Mouse (Mus musculus) cerebellum, adult 2 months (tissue): Measurements from ENCODE around the gene Pi4k2b. TPM values are rescaled to one million over a fixed set of nuclear protein-coding genes. Genes with fewer than 3 reads are reported as not detected.

Source experiments
- DNase-seq, 2 experiments: peaks; one replicate each; pipeline ENCODE4 v3.0.0; 2021
- H3K27ac ChIP-seq: fragments of 200-500 bp; 2 replicates; pipeline ENCODE4 v1.5.1; 2012; ENCODE audit warnings: low read length, control low read depth, inconsistent platforms; ENCODE audit not compliant: insufficient read depth
- H3K27me3 ChIP-seq: fragments of 200-500 bp; 2 replicates; pipeline ENCODE4 v1.6.1; 2012; ENCODE audit warnings: inconsistent platforms, mild to moderate bottlenecking, low read length, moderate library complexity; ENCODE audit not compliant: control insufficient read depth, insufficient read depth
- H3K4me1 ChIP-seq: fragments of 200-500 bp; 2 replicates; pipeline ENCODE4 v1.6.1; 2011; ENCODE audit warnings: low read length; ENCODE audit not compliant: control insufficient read depth, insufficient read depth
- H3K4me3 ChIP-seq: fragments of 200-500 bp; replicated peaks from 2 replicates; pipeline ENCODE3; 2011; ENCODE audit warnings: mild to moderate bottlenecking, low read depth, low read length, control low read depth; ENCODE audit not compliant: insufficient read depth
- CTCF ChIP-seq: fragments of 200-500 bp; IDR thresholded peaks from 2 replicates; pipeline ENCODE4 v1.5.1; 2011; ENCODE audit warnings: low read depth, mild to moderate bottlenecking, control low read depth, low read length, moderate library complexity, borderline replicate concordance; ENCODE audit not compliant: insufficient read depth
- POLR2A ChIP-seq: fragments of 200-500 bp; IDR thresholded peaks from 2 replicates; pipeline ENCODE4 v1.6.1; 2011; ENCODE audit warnings: low read length, control low read depth, borderline replicate concordance; ENCODE audit not compliant: insufficient read depth
- WGBS: fragments of 180-500 bp; shearing (Covaris S2); methylation state at CpG from one replicate; pipeline ENCODE4 v1.1.7; 2018; 5-methylcytosine and 5-hydroxymethylcytosine counted together
- polyA plus RNA-seq: library from polyadenylated mRNA; depleted of rRNA; stranded (reverse); fragments of >200 nt; gene quantifications from 2 replicates; pipeline ENCODE4 v1.2.3, GENCODE M21; 2012

Pi4k2b gene
- polyA plus RNA-seq, 1 experiment: 1.9 TPM

- Histone ChIP-seq H3K27ac (no peak overlapping the region), H3K4me1 (no peaks in the 10 kb centered on the region), H3K27me3 (no peaks in the 10 kb centered on the region), H3K4me3 (no peak overlapping the region)
- DNase-seq: no peak
- WGBS: 57% methylated on average over 7 of the region's 7 CpGs
- TF ChIP-seq POLR2A: no peak
Measured at GRCm38 (mm10) chr5:52786556-52787322, 45.4 kb downstream of the Pi4k2b start.

GRCm38 (mm10) chr5:52793230-52793629 lies 51.9 kb downstream of the Pi4k2b start:
- H3K27me3 ChIP-seq: no peaks in the 10 kb centered on the region
- DNase-seq: no peak
- H3K4me1 ChIP-seq: no peaks in the 10 kb centered on the region
- no peak overlapping the region for H3K4me3 ChIP-seq
- 92% methylated on average over 9 of the region's 9 CpGs for WGBS
- no peak overlapping the region for H3K27ac ChIP-seq
- TF ChIP-seq CTCF (no peak), POLR2A (no peak)

DNA sequence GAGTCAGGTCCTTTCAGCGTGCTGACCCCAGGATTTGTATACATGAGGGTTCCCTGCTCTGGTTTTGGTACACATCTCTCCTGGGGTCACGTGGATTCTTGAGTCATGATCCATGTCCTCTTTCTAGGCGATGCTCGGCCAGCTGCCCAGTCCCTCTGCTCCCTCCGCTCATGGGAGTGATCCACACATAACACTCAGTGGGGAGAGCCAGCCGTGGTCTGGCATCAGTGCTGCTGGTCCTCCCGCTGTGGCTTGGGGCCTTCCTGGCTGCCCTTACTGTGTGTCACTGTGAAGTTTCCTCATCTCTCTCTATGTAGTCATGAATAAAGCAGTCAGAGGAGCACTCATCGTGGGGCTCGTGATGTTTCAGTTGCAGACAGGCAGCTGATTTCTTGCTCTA lies 52.7 kb downstream of the Pi4k2b start:
- TF ChIP-seq CTCF (no peak), POLR2A (no peak)
- no peak for DNase-seq
- 81% methylated on average over 9 of the region's 9 CpGs for WGBS

DNA sequence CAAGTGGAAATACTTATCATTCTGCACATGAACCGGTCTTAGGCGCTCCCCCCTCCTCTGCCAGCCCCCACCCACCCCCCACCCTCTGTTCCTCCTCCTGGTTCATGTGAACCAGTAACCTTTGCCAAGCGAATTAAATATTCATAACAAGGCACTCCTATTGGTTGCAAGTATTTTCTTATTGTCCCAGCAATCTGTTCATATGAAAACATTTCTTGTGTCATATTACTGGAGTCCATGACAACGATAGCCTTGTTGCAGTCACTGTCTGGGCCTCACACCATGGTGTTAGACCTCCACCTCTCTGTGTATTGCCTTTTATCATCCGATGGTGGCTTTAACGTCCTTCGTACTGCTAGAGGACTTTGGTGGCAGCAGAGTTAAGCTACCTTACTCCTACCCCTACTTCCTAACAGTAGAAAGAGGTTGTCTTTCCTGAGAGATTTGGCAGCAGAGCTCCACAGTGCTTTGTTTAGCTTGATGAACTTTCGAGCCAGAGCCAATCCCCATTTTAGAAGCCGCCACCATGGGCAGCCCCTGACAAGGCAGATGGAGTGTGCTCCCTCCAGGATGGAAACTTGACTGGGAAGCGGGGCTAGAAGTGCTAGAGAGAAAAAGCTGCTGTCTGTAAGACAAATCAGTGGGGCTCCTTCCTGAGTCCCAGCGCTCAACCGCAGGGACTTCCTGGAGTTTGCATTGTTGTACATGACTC lies 58.1 kb downstream of the Pi4k2b start:
- no peak for DNase-seq
- WGBS: 59% methylated on average over 12 of the region's 12 CpGs
- TF ChIP-seq CTCF: no peak
- no peak for TF ChIP-seq POLR2A

More for the DNA sequence above, 52.7 kb downstream of the Pi4k2b start:
- no peak overlapping the region for H3K4me3 ChIP-seq
- H3K4me1 ChIP-seq: no peaks in the 10 kb centered on the region
- H3K27me3 ChIP-seq: no peaks in the 10 kb centered on the region
- no peak overlapping the region for H3K27ac ChIP-seq

GRCm38 (mm10) chr5:52805801-52806200 lies 64.4 kb downstream of the Pi4k2b start:
- Histone ChIP-seq H3K4me3 (no peak overlapping the region), H3K27me3 (no peaks in the 10 kb centered on the region), H3K27ac (no peak overlapping the region), H3K4me1 (no peaks in the 10 kb centered on the region)
- TF ChIP-seq CTCF: no peak
- TF ChIP-seq POLR2A: no peak
- WGBS: 71% methylated on average over 4 of the region's 4 CpGs
- DNase-seq: no peak

More for the DNA sequence above, 58.1 kb downstream of the Pi4k2b start:
- Histone ChIP-seq H3K27ac (no peak overlapping the region), H3K4me3 (no peak overlapping the region), H3K4me1 (no peaks in the 10 kb centered on the region), H3K27me3 (no peaks in the 10 kb centered on the region)

DNA sequence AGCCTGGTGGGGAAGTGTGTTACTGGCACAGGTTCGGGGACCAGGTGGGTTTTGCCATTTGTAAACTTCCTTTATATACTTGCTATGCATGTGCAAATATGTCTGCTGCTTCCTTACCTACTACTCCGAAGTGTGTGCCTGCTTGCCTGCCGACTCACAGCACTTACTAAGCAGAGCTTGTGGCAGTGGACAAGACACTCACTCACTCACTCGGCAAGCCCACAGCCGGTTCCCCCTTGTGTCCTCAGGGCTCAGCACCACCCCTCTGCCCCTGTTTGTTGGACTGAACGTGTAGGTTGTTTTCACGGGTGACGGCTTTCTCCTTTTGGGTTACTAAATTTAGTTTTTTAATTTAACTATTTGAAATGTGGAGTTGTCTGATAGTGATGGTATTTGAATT lies 65.0 kb downstream of the Pi4k2b start:
- 79% methylated on average over 8 of the region's 8 CpGs for WGBS
- no peak overlapping the region for H3K4me3 ChIP-seq
- H3K4me1 ChIP-seq: no peaks in the 10 kb centered on the region
- H3K27ac ChIP-seq: no peak overlapping the region
- no peaks in the 10 kb centered on the region for H3K27me3 ChIP-seq
- TF ChIP-seq POLR2A: no peak
- no peak for TF ChIP-seq CTCF
- DNase-seq: no peak

- TF ChIP-seq CTCF: no peak
- no peak for TF ChIP-seq POLR2A
- WGBS: 95% methylated on average over 7 of the region's 7 CpGs
- H3K27me3 ChIP-seq: no peaks in the 10 kb centered on the region
- no peaks in the 10 kb centered on the region for H3K4me1 ChIP-seq
- no peak overlapping the region for H3K27ac ChIP-seq
- no peak for DNase-seq
- no peak overlapping the region for H3K4me3 ChIP-seq
Measured at GRCm38 (mm10) chr5:52807030-52807429, 65.7 kb downstream of the Pi4k2b start.

GRCm38 (mm10) chr5:52810446-52810845 lies 69.1 kb downstream of the Pi4k2b start:
- DNase-seq: no peak
- WGBS: 94% methylated on average over 6 of the region's 6 CpGs
- Histone ChIP-seq H3K27ac (no peak overlapping the region), H3K4me3 (no peak overlapping the region), H3K4me1 (no peaks in the 10 kb centered on the region), H3K27me3 (no peaks in the 10 kb centered on the region)
- TF ChIP-seq POLR2A (no peak), CTCF (no peak)
